Mouse (Mus musculus) ES-E14 (cell line): ENCODE data around the gene 2510009E07Rik. TPM values are rescaled to one million over a fixed set of nuclear protein-coding genes. Genes with fewer than 3 reads are reported as not detected.
A peak's percentile ranks its signal among the peaks of the same experiment; 100 is the strongest.

Experiments used
- DNase-seq: peaks from one replicate; pipeline ENCODE4 v3.0.0-alpha.2; 2013; ENCODE audit warnings: low read depth, low spot score
- H3K27ac ChIP-seq: 2 replicates; pipeline ENCODE4 v1.5.1; 2012; ENCODE audit warnings: low read depth, mild to moderate bottlenecking, low read length, moderate library complexity, mixed read lengths; ENCODE audit not compliant: poor library complexity, insufficient read depth, severe bottlenecking
- H3K36me3 ChIP-seq: 2 replicates; pipeline ENCODE4 v1.6.1; 2012; ENCODE audit warnings: mild to moderate bottlenecking, low read length, moderate library complexity, mixed read lengths; ENCODE audit not compliant: control insufficient read depth, poor library complexity, insufficient read depth, severe bottlenecking
- H3K4me1 ChIP-seq, 2 experiments: fragments of 150-350 bp in 1 of 2; sonication (generic) in 1 of 2; 2 replicates each; pipeline ENCODE4 v1.6.1; 2012; ENCODE audit warnings: low read length in 2 of 2, mild to moderate bottlenecking in 1 of 2, mixed read lengths in 1 of 2; ENCODE audit not compliant: control insufficient read depth in 2 of 2, insufficient read depth in 2 of 2, poor library complexity in 1 of 2
- H3K4me3 ChIP-seq, 2 experiments: fragments of 150-350 bp in 1 of 2; sonication (generic) in 1 of 2; 2 replicates each; pipeline ENCODE4 v1.5.1; 2012; ENCODE audit warnings: low read length in 2 of 2, low read depth in 1 of 2, mild to moderate bottlenecking in 1 of 2, mixed read lengths in 1 of 2; ENCODE audit not compliant: insufficient read depth in 1 of 2, poor library complexity in 1 of 2, severe bottlenecking in 1 of 2
- H3K9ac ChIP-seq: 2 replicates; pipeline ENCODE4 v1.6.1; 2012; ENCODE audit warnings: low read depth, mild to moderate bottlenecking, low read length, mixed read lengths; ENCODE audit not compliant: poor library complexity, insufficient read depth, severe bottlenecking
- H3K9me3 ChIP-seq: fragments of 150-350 bp; sonication (generic); 2 replicates; pipeline ENCODE4 v1.6.1; 2012; ENCODE audit warnings: low read depth, mild to moderate bottlenecking, low read length; ENCODE audit not compliant: control insufficient read depth, insufficient read depth
- CHD2 ChIP-seq: IDR thresholded peaks from 2 replicates; pipeline ENCODE4 v1.6.1; 2014; ENCODE audit warnings: mild to moderate bottlenecking, low read depth, low read length, inconsistent platforms
- HCFC1 ChIP-seq: IDR thresholded peaks from 2 replicates; pipeline ENCODE4 v1.6.1; 2012; ENCODE audit warnings: low read length, inconsistent platforms, borderline replicate concordance; ENCODE audit not compliant: insufficient read depth
- MAFK ChIP-seq: IDR thresholded peaks from 2 replicates; pipeline ENCODE4 v1.6.1; 2014; ENCODE audit warnings: mild to moderate bottlenecking, low read depth, low read length, inconsistent platforms; ENCODE audit not compliant: insufficient read depth
- ZC3H11A ChIP-seq: IDR thresholded peaks from 2 replicates; pipeline ENCODE4 v1.6.1; 2012; ENCODE audit warnings: low read depth, mild to moderate bottlenecking, inconsistent platforms, low read length, borderline replicate concordance
- ZNF384 ChIP-seq: IDR thresholded peaks from 2 replicates; pipeline ENCODE4 v1.6.1; 2012; ENCODE audit warnings: low read depth, low read length, inconsistent platforms
- in situ Hi-C, 2 experiments: fragments of 600-800 bp; cut with MboI; formaldehyde crosslinking; loops; one replicate each; pipeline ENCODE4 v1.15.1; 2025; ENCODE audit warnings: low sequenced_read_pairs in 2 of 2, inconsistent platforms in 1 of 2; ENCODE audit not compliant: unreplicated experiment in 2 of 2
- total RNA-seq: library from RNA; depleted of rRNA; stranded (reverse); fragments of 300-350 nt; gene quantifications from 2 replicates; pipeline ENCODE4 v1.2.3, GENCODE M21; 2012

The 2510009E07Rik gene
- total RNA-seq, 1 experiment, result 1.8 TPM

GRCm38 (mm10) chr16:21719770-21720169, 25.3 kb upstream of the 2510009E07Rik start:
- no peak for TF ChIP-seq ZC3H11A
- no peak for TF ChIP-seq CHD2
- DNase-seq, result no peak
- Histone ChIP-seq H3K27ac (no peak overlapping the region), H3K4me1 (no peaks in the 10 kb centered on the region), H3K9ac (no peak overlapping the region), H3K9me3 (no peaks in the 10 kb centered on the region), H3K36me3 (no peaks in the 10 kb centered on the region), H3K4me3 (no peak overlapping the region)
- in situ Hi-C loops, result no loop called here

- Histone ChIP-seq H3K36me3 (no peaks in the 10 kb centered on the region), H3K9ac (no peak overlapping the region), H3K27ac (no peak overlapping the region), H3K4me1 (no peaks in the 10 kb centered on the region), H3K4me3 (no peak overlapping the region), H3K9me3 (no peaks in the 10 kb centered on the region)
- no peak for DNase-seq
- in situ Hi-C loops, result no loop called here
- no peak for TF ChIP-seq ZC3H11A
- no peak for TF ChIP-seq ZNF384
- TF ChIP-seq CHD2, result no peak
- TF ChIP-seq MAFK, result no peak
- TF ChIP-seq HCFC1, result no peak
Measured at GRCm38 (mm10) chr16:21714516-21714915, 20.1 kb upstream of the 2510009E07Rik start.

GRCm38 (mm10) chr16:21710321-21710720, 15.9 kb upstream of the 2510009E07Rik start:
- H3K4me1 ChIP-seq, result no peaks in the 10 kb centered on the region
- no peak overlapping the region for H3K4me3 ChIP-seq
- DNase-seq, result no peak
- H3K9ac ChIP-seq, result no peak overlapping the region
- no peaks in the 10 kb centered on the region for H3K9me3 ChIP-seq
- H3K36me3 ChIP-seq, result no peaks in the 10 kb centered on the region
- H3K27ac ChIP-seq, result no peak overlapping the region
- in situ Hi-C loops, result no loop called here
- TF ChIP-seq HCFC1 (no peak), MAFK (no peak), ZNF384 (no peak), CHD2 (no peak)

- H3K9me3 ChIP-seq, result no peaks in the 10 kb centered on the region
- H3K4me3 ChIP-seq, result no peak overlapping the region
- in situ Hi-C loops, result no loop called here
- TF ChIP-seq ZNF384 (no peak), MAFK (no peak), ZC3H11A (no peak), HCFC1 (no peak), CHD2 (no peak)
- H3K27ac ChIP-seq, result no peak overlapping the region
- no peak for DNase-seq
- H3K36me3 ChIP-seq, result no peaks in the 10 kb centered on the region
- H3K9ac ChIP-seq, result no peak overlapping the region
- H3K4me1 ChIP-seq, result peaks cover 3% of the 10 kb centered on the region in 2 experiments; a peak in 2 of 4 replicates
Measured at GRCm38 (mm10) chr16:21704691-21705090, 10.2 kb upstream of the 2510009E07Rik start.

- Histone ChIP-seq H3K4me1 (peaks cover 3% of the 10 kb centered on the region in 2 experiments; a peak in 2 of 4 replicates), H3K9me3 (no peaks in the 10 kb centered on the region), H3K9ac (0 out of 2 replicates have a peak overlapping the region, but pooled peaks have one; percentile 27), H3K36me3 (no peaks in the 10 kb centered on the region), H3K4me3 (peak overlapping the region; percentile 24 to 53; a peak in 2 of 4 replicates), H3K27ac (peak overlapping the region; percentile 72; the same call in 1 of the 2 replicates)
- DNase-seq, result peak; percentile 86
- TF ChIP-seq MAFK (0 out of 2 replicates have a peak, but pooled peaks have one; percentile 28), HCFC1 (peak; percentile 38; the same call in 1 of the 2 replicates), CHD2 (no peak), ZNF384 (peak; percentile 98), ZC3H11A (no peak)
- in situ Hi-C loops, result no loop called here
Measured at GRCm38 (mm10) chr16:21702314-21702690, 7.8 kb upstream of the 2510009E07Rik start.
